Mouse (Mus musculus) thymus, postnatal 10 days (tissue): Measurements from ENCODE around the gene Cryzl2.
A peak's percentile ranks its signal among the peaks of the same experiment; 100 is the strongest.

Experiments
- DNase-seq, 2 experiments: peaks; one replicate each; pipeline ENCODE4 v3.0.0; 2021; ENCODE audit warnings: low spot score in 2 of 2

The Cryzl2 gene

DNA sequence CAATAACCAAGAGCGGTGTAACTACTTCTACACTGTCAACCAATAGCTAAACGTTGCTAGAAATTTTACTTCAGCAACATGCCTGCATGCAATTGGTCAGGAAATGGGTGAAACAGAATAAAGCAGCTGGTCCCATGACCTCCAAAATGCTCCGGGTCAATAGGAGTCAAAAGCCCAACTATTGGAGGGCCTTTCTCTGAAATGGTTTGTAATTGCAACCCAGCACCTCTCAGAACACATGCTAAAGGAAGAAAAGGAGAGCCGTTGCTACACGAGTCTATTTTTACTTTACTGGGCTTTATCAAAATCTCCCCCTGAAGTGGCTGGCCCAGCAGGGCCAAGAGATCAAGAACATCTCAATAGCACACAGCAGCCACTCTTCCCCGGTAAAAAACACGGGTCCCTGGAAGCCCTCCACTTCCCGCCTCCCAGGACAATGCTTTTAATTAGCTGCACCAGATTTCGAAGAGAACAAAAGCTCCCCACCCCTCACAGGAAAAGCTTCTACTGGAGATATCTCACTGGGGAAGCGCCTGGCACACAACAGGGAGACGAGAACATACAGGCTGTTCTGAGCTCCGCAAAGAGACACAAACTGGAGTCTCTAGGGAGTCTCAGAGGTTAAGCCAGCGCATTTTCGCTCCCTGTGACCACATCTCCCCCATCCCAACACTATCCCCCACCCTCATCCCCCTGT is 15.2 kb upstream of the Cryzl2 start:
- DNase-seq = no peak

DNA sequence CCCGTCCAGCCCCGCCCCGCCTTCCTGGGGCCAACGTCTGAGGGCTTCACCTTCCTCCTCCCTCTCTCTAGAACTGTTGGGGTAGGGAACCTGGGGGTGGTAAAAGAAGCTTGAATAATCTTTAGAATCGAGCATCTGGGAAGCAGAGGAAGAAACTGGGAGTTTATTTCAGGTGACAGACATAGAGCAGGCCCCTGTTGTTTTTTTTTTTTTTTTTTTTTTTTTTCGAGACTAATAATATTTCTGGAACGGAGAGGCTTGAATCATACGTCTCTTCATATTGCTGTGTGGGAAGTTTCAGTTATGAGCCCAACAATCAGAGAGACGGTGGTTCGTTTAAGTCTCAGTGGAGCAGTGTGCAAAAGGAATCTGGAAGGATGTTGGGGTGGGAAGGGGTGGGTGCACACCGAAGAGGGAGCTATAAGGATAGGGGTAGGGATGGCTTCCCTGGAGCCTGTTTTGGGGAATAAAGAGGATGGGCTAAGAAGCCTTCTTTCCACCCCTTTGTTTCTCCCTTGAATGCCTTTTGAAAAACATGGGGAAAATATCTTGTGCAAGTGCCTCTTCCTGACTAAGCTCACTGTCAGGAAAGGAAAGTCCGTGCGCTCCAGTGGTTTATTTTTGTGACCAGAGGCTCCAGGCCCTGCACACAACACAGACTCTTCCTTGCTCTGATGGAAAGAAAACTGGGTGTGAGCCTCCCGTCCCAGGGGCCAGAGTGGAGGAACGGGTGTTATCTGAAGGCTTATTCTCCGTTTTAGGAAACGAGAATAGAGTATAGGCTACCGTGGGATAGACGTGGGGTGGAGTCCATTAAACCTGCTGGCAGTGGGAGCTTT is 14.4 kb upstream of the Cryzl2 start:
- DNase-seq = no peak

DNA sequence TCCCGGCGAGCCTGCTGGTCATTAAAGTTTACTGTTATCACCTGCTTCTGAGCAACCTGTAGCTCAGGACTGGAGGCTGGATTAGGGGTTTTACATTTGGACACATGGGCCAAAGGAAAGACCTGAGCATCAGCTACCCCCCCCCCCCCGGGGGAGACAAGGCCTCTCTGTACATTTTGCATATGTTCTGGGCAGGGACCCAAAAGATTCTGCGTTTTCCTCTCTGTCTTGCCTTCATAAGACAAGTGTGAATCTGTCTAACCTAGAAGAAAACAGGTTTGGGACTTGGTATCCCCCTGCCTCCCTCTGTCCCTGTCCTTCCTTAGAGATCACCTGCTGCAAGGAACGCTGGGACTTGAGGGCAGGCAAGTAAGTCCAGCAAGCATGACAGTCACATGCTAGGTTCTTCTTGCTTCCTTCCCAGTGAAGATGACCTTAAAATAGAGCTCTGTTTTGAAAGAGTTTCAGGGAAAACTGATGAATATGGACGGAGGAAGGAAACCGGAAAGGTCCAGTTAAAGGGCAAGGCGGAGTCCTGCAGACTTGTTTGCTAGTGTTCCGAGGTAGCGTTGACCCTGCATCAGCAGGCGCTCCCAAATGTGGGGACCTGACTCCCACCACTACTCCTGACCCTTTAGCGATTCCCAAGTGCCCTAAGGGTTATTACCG is 13.6 kb upstream of the Cryzl2 start:
- DNase-seq = no peak

DNA sequence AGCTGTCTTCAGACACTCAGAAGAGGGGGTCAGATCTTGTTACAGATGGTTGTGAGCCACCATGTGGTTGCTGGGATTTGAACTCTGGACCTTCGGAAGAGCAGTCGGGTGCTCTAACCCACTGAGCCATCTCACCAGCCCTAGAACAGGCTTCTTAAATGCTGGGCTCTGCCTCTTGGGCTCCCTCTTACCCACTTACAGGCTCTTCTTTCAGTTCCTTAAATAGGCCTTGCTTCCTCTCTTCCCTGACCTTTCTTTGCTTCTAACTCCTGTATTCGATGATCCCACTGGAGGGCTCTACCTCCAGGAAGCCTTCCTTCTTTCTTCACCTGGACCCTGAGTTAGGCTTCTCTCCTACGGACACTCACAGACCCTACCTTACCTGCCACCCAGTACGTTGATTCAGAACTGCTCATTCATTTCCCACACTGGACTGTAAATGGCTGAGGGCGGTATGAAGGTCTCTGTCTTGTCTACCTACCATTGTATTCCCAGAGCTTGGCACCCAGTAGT is 12.9 kb upstream of the Cryzl2 start:
- DNase-seq = no peak

DNA sequence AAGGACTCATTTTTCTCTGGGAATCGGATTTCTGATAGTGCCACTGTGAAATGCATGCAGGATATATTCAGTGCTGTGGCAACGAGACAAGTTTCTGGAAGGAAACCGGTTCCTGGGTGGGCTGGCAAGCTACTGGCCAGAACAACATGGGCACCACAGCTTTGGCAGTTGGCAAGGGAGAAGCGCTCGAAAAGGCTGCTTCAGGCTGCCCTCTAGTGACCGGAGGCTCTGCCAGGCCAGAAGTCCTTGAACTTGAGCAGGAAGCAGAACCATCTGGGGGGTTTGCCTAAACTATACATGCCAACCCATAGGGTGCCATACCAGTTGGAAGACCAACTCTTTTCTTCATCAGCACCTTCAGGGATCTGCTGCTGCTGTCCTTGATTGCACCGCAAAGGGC is 12.1 kb upstream of the Cryzl2 start:
- peak in 1 of 2 experiments; percentile 7 for DNase-seq

DNA sequence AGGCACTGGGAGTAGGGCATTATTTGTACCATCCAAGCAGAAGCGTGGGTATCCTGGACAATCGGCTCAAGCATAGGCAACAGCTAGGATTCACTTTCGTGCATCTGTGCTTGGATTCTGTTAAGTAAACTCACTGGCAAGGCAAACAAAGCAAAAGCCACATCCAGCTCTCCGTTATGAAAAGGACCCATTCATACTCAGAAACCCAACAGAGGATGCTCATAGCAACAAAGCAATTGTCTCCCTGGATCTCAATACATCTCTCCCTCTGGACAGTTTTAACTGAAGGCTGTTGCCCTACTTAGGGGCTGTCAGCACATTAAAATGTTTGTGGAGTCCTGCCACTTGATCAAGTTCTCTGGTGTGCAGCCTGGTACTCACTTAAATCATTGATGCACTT is 11.2 kb upstream of the Cryzl2 start:
- DNase-seq = no peak

DNA sequence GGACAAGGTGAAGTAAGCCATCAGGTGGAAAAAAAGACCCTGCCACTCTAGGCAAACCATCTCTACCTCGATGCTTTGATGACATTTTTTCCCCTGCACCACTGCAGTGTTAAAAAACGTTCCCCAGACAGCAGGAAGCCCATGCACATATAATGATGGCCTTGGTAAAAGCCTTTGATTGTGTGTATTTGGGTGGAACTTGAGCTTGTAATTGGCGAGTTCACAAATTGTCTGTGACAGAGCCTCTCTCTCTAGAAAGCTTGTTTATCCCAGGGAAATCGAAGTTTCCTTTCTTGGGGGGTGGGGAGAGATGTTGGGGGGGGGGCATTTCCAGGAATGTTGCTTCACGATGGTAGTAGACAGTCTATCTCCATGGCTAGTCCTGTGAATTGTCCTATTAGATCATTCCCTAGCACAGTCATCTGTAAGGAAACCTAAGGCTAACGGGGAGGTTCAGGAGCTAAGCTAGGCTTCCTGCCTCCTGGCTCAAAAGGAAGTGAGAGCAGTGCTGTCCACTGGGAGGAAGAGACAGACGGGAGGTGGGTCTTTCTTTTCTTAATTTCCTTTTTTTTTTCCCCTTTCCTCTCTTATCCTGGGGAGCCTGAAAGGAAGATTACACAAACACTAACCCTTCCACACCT is 10.1 kb upstream of the Cryzl2 start:
- DNase-seq = no peak

DNA sequence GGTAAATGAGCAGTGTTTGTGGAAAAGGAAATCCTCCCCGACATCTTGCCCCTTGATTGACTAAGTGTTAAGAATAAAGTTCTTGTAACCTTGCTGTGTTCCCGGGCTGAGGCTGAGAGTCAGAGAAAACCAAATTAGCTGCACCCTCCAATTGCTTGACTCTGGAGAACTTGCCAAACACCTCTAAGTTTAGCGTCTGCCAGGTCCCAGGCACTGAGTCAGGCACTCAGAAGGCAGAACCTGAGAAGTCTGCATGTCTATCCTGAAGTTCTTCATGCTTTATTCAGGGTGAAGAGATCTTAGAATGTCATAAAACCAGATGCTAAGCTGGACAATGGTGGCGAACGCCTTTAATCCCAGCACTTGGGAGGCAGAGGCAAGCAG is 9.6 kb upstream of the Cryzl2 start:
- DNase-seq = no peak

DNA sequence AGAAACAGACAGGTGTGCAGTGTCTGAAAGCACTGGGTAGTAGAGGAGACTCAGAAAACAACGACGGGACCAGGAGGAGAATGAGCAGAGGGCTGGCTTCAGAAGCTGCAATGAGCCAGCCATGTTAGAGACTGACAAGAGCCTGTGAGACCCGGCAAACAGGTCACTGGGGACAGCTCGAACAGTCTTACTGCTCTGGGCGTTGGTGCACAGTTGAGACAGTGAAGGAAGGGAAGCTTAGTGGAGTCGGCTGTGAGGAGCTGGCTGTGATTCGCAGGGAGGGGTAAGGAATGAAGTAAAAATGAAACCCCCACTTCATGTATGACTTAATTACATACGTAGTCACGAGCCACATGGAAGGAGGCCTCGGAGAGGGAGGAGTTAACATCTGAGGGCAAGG is 8.8 kb upstream of the Cryzl2 start:
- no peak for DNase-seq

DNA sequence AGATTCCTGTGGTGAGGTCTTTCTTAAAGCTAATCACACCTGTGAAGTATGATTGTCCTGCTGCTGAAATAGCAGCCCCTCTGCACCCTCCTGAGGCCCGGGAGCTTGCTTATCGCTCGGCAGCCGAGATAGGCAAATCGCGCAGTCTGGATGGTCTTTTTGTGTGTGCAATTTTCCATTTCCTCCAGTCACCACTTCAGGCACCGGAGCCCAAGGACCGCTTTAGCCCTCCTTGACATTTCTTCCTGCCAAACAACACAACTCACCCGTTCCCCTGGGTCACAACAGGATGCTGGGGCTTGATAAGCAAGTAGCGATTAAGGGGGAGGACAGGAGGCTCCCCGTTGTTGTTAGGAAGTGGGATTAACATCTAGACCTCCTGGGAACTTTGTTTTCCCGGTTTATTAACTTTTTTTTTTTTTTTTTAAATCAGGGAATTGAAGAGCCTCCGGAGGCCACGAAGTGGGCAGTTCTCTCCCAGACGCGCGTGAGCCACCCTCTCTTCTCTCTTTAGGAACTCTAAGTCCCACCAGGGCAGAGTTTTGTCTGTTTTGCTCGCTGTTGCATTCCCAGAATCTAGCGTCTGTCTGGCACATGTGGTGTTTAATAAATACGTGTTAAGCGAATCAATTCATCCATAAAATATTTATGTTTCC is 8.3 kb upstream of the Cryzl2 start:
- DNase-seq = no peak

DNA sequence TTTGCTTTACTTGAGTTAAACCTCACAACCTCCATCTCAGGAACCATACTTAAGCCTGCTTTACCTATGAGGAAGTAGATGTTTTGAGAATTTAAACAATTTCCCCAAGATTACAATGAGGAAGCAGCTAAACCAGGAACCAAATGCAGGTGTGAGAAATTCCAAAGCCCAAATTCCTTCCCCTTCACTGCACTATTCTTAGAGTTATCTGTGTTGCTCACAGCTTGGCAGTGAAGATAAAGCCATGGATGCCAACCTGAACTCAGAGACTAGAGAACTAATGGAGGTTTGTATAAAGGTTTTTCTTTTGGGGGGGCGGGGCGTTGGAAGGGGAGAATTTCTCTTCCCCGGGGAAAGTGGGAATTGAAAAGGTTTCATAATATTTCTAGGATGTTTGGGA is 6.1 kb upstream of the Cryzl2 start:
- DNase-seq = no peak

DNA sequence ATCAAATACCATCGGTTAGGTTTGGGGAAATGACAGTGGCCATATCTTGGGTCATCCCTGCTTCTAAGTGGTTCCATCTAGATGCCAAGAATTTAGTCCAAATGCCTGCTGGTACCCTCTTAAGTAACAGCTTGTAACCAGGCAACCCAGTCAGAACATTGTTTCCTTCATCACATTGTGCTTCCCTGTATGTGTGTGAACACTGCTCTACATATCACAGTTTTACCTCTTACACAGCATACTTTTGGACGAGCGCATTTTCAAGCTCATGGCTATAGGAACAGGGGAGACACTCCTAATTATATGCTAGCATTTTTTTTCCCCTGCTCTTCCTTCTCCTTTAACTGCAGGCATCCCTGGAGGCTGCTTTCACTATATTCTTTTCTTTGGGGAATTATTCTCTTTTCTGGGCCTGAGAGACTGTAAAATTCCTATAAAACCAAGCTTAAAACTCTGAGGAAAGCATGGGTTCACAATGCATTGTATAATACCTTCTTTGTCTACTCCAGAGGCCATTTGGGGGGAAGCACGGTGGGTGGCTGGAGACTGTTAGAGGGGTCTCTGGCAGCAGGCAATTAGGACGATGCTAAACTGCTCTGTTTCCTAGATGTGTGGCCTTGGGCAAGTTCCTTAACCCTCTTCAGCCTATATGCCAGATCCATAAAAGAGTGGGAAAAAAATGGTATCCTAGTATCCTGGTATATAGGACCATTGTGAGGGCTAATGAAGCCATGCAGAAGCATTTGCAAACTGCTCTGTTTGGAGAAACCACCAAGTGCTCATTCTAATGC is 5.4 kb upstream of the Cryzl2 start:
- DNase-seq = no peak

DNA sequence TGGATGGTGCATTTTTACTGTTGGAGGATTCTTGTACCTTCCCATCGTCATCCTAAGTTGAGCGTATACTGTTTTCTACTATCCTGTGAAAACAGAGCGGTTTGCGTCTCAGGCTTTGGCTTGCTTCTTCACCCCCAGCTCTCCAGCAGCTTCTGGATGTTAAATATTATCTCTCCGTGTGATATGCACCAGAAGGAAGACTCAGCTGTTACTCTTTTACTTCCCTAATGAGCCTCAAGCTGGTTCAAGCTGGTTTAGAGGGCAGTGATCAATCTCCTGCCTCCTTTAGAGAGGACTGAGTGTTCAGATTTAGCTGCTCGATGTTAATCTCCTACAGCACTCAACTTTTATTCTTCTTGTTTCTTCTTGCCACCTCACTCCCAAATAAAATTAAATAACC is 3.5 kb upstream of the Cryzl2 start:
- DNase-seq = no peak

DNA sequence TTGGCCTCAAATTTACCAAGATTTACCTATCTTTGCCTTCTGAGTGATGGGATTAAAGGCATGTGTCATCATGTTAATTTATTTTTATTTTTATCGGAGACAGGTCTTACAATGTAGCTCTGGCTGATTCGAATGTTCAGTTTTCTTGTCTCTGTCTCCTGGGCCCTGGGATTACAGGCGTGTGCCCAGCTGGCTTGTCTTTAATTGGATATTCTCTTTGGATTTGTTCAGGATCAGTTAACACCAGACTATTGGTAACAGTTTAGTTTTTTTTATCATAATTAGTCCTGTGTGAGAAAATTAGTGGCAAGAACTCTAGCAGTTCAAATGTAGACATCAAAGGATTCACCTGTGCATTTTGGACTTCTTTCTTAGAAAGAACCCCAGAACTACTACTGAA is 588 bp upstream of the Cryzl2 start:
- DNase-seq = no peak

DNA sequence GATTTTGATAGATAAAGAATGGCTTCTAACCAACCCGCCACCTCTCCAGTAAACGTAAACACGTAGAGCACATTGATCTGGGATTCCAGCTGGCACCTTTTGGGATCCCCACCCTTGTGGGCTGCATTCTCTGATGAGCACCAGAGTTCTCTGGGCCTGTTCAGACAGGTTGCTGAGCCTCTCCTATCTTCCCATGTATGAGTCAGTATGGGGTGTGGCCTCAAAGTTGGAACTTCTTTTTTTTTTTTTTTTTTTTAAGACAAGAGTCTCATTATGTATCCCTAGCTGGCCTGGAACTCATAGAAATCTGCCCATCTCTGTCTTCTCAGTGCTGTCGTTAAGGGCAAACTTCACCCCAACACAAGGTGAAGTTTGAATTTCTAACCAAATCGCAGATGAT is 1.5 kb downstream of the Cryzl2 start:
- DNase-seq = no peak

DNA sequence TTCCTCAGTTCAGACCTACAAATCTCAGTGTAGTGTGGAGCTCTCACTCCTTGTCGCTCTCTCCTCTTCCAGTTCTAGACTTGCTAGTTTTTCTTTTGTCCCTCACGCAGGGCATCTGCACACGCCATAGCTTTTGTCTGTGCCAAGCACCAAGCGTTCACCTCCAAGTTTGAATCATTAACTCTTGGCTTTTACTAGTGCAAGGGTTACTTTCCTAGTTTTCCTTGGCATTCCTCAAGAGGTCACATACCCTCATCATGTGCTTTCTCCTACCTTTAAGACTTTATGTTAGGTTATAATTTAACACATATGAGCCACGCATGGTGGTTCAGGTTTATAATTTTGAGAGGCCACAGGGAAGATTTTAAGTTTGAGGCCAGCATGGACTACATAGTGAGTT is 2.9 kb downstream of the Cryzl2 start:
- DNase-seq = no peak

DNA sequence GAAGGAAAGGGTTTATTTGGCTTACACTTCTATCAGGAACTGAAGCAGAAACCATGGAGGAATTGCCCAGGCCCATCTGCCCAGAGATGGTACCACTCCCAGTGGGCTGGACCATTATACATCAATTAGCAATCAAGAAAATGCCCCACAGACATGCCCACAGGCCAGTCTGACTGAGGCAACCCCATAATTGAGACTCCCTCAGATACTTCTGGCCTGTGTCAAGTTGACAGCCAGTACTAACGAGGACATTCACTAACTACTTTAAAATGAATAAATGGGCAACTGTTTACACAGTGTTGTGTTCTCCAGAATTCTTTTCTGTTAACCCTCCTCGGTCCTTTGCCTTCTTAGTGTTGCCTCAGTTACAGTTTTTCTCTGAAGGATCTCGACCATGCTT is 4.0 kb downstream of the Cryzl2 start:
- DNase-seq = no peak

DNA sequence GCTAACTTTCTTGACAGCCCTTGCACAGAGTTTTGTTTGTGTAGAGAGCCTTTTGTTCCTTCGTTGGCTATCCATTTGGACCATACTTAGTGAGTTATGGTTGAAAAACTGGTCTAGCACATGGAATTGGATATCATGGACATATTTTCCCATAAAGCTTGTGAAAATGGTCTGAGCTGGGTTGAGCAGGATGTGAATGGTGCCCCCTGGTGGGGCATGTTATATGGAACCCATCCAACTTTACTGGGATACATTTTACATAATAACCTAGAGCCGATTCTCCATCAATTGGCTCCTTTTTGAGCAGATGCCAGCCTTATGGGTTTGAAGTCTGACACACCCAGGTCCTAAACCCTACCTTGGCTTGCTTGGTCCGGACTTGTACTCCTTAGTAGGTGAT is 6.8 kb downstream of the Cryzl2 start:
- DNase-seq = peak in 1 of 2 experiments; percentile 14

DNA sequence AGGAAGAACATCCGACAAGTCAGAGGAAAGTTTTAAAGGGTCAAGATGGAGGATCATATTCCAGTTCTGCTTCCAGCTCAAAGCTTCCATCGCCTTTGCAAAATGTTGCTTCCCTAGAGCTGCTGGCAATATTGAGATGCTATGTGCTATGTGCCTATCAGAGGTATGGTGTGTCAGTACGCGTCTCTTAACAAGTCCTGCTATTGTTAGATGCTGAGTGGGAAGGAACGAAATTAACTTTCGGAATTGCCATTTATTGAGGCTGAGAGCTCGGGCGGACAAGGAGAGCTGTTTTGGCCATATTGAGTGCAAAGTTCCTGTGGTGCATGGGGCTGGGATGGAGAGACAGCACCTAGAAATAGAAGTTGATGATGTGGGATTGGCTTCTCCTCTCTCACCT is 9.5 kb downstream of the Cryzl2 start:
- DNase-seq = no peak

DNA sequence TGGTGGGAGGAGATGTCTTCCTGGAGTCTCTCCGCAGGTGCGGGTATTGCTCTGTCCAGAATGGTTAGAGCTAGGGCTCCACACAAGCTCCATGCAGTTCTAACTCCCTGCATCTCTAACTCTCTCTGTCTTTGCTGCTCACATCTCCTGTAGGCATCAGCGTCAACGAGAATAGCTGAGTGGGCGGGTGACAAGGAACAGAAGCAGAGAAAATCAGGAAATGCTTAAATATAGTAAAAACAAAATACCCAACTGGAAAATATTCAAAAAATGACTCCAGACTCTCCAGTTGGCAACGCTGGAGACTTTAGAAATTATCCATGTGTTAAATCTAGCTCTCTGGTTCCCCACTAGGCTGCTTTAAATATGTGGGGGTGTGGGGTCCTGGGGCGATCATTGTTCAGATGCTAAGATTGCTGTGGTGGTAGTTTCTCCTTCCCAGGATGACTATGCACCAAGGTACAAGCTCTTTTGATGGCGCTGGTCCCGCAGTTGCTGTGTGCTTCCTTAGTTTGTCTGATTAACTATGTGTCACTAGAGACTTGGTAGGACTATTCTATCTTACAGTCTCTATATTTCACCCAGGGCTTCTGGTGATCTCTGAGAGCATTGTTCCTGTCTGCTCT is 12.5 kb downstream of the Cryzl2 start:
- no peak for DNase-seq
